Mouse (Mus musculus) hindbrain, embryonic 14.5 days (tissue): Measurements from ENCODE around the gene Trim65. TPM values are rescaled to one million over a fixed set of nuclear protein-coding genes. Genes with fewer than 3 reads are reported as not detected.

ENCODE experiments used
- ATAC-seq: fragments of 200-750 bp; cut with Nextera tagmentation; 2 replicates; pipeline ENCODE4 v1.8.0; 2017; ENCODE audit warnings: moderate number of reproducible peaks, mild to moderate bottlenecking, moderate TSS enrichment, moderate library complexity; ENCODE audit not compliant: low FRiP score
- DNase-seq: peaks from one replicate; pipeline ENCODE4 v3.0.0-alpha.2; 2015; ENCODE audit warnings: low spot score
- H3K27ac ChIP-seq: fragments of 300-500 bp; sonication (generic); 2 replicates; pipeline ENCODE4 v1.5.1; 2014; ENCODE audit warnings: mild to moderate bottlenecking, moderate library complexity
- H3K27me3 ChIP-seq: fragments of 300-500 bp; sonication (generic); 2 replicates; pipeline ENCODE4 v1.6.1; 2014; ENCODE audit warnings: mild to moderate bottlenecking, low read length, mixed read lengths; ENCODE audit not compliant: control insufficient read depth, insufficient read depth
- H3K36me3 ChIP-seq: fragments of 300-500 bp; sonication (generic); replicated peaks from 2 replicates; pipeline ENCODE4 v1.6.1; 2014; ENCODE audit not compliant: control insufficient read depth, insufficient read depth
- H3K4me1 ChIP-seq: fragments of 300-500 bp; sonication (generic); replicated peaks from 2 replicates; pipeline ENCODE4 v1.6.1; 2014; ENCODE audit warnings: antibody characterized with exemption, low read length, mixed read lengths; ENCODE audit not compliant: control insufficient read depth, insufficient read depth
- H3K4me2 ChIP-seq: fragments of 300-500 bp; sonication (generic); replicated peaks from 2 replicates; pipeline ENCODE4 v1.6.1; 2014; ENCODE audit warnings: mild to moderate bottlenecking, moderate library complexity
- H3K4me3 ChIP-seq: fragments of 300-500 bp; sonication (generic); replicated peaks from 2 replicates; pipeline ENCODE4 v1.5.1; 2014; ENCODE audit warnings: mild to moderate bottlenecking, low read length
- H3K9ac ChIP-seq: fragments of 300-500 bp; sonication (generic); 2 replicates; pipeline ENCODE4 v1.6.1; 2014
- H3K9me3 ChIP-seq: fragments of 300-500 bp; sonication (generic); 2 replicates; pipeline ENCODE4 v1.6.1; 2016; ENCODE audit warnings: low read length; ENCODE audit not compliant: control insufficient read depth
- WGBS: fragments of 180-500 bp; shearing (Covaris S2); extraction: QIAGEN DNeasy Blood & Tissue Kit; methylation state at CpG from one replicate; pipeline ENCODE4 v1.1.7; 2014; 5-methylcytosine and 5-hydroxymethylcytosine counted together
- polyA plus RNA-seq: library from polyadenylated mRNA; unstranded; fragments of >200 nt; fragmentation: Nextera tagmentation; extraction: Ambion mirVana; gene quantifications from 2 replicates; pipeline ENCODE4 v1.2.1, GENCODE M21; 2014

Trim65 gene
- polyA plus RNA-seq, 1 experiment from 2014 or later = 2.9 TPM

DNA sequence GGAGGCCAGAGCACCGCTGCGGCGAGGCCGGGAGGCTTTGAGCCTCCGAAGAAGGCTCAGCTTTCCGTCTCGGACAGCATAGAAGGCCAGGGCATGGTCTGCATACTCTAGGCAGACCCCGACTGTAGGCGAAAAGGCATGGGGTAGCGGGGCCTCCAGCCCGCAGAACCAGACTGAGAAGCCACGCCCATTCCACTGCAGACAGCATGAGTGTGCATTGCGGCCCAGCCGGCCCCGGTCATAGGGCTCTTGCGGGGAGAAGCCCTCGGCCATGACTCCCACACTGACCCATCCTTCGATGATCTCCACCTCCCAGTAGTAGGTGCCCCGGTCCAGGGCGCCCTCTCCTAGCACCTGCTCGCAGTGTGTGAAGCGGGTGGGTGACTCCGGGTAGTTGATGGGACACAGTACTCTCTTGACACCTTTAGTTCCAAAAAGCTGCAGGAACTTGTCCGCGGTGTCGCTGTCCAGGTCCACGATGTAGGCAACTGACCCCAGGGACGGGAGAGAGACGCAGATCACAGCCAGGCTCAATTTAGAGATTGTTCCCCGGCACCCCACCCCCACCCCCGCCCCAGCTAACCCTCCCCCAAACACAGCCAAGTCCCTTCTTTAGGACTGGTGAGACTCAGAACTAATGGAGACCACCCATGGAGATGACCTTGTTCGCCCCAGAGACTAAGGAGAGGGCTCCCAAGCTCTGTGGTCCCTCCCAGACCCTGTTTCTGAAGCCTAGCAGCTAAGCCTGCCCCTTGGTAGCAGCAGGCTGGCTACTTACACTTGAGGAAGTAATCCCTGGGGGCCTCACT is 24.6 kb downstream of the Trim65 start:
- peaks cover 60% of the 10 kb centered on the region for H3K27me3 ChIP-seq
- WGBS = 24% methylated on average over 32 of the region's 32 CpGs

DNA sequence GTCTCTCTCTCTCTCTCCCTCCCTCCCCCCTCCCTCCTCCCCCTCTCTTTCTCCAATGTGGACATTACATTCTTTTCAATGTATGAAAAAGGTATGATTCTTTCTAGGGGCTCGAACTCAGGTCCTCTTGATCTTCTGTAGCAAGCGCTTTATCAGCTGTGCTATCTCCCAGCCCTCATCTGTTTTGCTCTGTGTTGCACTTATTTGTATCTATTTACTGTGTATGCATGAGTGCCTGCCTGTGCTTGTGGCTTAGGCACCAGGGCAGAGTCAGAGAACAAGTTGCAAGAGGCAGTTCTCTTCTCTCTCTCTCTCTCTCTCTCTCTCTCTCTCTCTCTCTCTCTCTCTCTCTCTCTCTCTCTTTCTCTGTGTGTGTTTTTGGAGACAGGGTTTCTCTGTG is 25.9 kb downstream of the Trim65 start:
- H3K4me2 ChIP-seq = no peak overlapping the region
- no peak overlapping the region for H3K9ac ChIP-seq
- peaks cover 47% of the 10 kb centered on the region for H3K27me3 ChIP-seq
- H3K36me3 ChIP-seq = no peaks in the 10 kb centered on the region
- H3K4me1 ChIP-seq = peaks cover 37% of the 10 kb centered on the region
- no peak overlapping the region for H3K27ac ChIP-seq
- ATAC-seq (no peak), DNase-seq (no peak)
- H3K9me3 ChIP-seq = no peaks in the 10 kb centered on the region
- H3K4me3 ChIP-seq = no peak overlapping the region
- 94% methylated on average over 2 of the region's 2 CpGs for WGBS

More for the DNA sequence above, 24.6 kb downstream of the Trim65 start:
- H3K4me3 ChIP-seq = no peak overlapping the region
- H3K9me3 ChIP-seq = no peaks in the 10 kb centered on the region
- ATAC-seq = no peak
- no peak overlapping the region for H3K27ac ChIP-seq
- 0 out of 2 replicates have a peak overlapping the region, but pooled peaks have one; percentile 7 for H3K4me2 ChIP-seq
- no peak overlapping the region for H3K9ac ChIP-seq
- no peak for DNase-seq
- no peaks in the 10 kb centered on the region for H3K36me3 ChIP-seq
- peaks cover 39% of the 10 kb centered on the region for H3K4me1 ChIP-seq

DNA sequence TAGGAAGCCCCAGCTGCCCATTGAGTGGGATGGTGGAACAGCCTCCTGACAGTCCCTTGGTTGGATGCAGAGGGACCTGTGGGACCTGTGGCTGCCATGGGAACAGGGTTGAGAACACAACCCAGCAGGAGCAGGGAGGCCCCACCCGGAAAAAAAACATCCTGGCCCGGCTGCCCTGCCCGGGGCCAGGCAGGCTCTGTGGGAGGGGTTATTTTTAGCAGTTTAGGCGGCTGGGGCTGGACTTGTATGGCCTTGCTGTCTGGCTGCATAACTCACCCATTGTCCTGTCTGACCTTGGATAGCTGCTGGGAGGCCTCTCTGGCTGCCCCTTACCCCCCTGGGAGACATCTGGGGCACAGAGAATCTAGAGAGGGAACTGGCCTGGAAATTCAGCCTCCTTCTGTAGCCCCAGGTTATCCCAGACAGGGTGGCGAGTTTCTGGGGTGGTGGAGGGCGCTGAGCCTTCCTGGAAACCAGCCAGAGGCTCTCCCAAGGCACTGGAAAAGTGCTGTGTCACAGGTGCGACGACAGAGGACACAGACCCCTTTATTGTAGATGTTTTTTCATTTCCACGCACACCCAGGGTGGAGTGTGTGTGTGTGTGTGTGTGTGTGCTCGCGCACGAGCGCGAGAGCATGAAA is 26.8 kb downstream of the Trim65 start:
- no peak overlapping the region for H3K4me3 ChIP-seq
- no peaks in the 10 kb centered on the region for H3K36me3 ChIP-seq
- no peak for ATAC-seq
- DNase-seq = peak; percentile 24
- H3K27me3 ChIP-seq = peaks cover 38% of the 10 kb centered on the region
- WGBS = 37% methylated on average over 14 of the region's 14 CpGs
- peak overlapping the region; percentile 16; the same call in 1 of the 2 replicates for H3K9ac ChIP-seq
- H3K9me3 ChIP-seq = no peaks in the 10 kb centered on the region
- no peak overlapping the region for H3K27ac ChIP-seq
- H3K4me1 ChIP-seq = peaks cover 30% of the 10 kb centered on the region
- H3K4me2 ChIP-seq = no peak overlapping the region

DNA sequence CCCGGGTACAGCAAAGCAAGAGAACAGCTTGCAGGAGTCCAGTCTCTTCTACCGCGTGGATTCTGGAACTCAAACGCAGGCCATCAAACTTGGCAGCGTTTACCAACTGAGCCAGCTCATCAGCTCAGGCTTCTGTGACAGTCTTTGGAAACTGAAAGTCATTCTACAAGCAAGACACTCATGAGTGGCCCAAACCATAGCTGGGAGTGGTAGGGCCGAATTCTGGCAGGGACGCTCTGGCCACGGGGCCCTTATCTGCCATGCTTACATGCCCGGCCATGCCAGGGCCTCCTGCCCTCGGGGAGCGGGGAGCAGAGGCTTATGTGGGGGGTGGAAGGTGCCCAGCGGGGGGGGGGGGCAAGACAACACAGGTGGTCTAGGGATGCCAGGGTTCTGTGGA is 27.4 kb downstream of the Trim65 start:
- no peaks in the 10 kb centered on the region for H3K9me3 ChIP-seq
- no peak overlapping the region for H3K9ac ChIP-seq
- no peak overlapping the region for H3K4me3 ChIP-seq
- H3K27me3 ChIP-seq = peaks cover 32% of the 10 kb centered on the region
- H3K4me2 ChIP-seq = no peak overlapping the region
- H3K4me1 ChIP-seq = peaks cover 27% of the 10 kb centered on the region
- no peak for ATAC-seq
- H3K27ac ChIP-seq = 0 out of 2 replicates have a peak overlapping the region, but pooled peaks have one; percentile 3
- no peak for DNase-seq
- H3K36me3 ChIP-seq = no peaks in the 10 kb centered on the region
- 81% methylated on average over 12 of the region's 12 CpGs for WGBS

DNA sequence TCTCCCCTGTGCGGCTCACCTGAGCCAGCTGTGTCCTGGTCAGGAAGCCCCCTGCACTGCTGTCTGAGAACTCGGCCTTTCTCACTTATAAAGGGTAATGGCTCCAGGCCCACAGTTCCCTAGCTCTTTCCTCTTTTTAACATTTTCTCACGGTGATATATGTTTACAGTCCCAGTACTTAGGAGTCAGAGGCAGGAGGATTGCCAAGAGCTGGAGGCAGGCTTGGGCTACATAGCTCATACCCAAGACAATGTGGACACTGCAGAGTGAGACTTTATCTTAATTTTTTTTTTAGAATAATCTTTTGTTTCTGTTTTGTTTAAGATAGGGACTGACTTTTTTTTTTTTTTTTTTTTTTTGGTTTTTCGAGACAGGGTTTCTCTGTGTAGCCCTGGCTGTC is 28.5 kb downstream of the Trim65 start:
- DNase-seq (no peak), ATAC-seq (no peak)
- 45% methylated on average over 3 of the region's 4 CpGs for WGBS
- no peak overlapping the region for H3K4me2 ChIP-seq
- H3K4me1 ChIP-seq = peaks cover 24% of the 10 kb centered on the region
- no peak overlapping the region for H3K9ac ChIP-seq
- H3K4me3 ChIP-seq = no peak overlapping the region
- H3K9me3 ChIP-seq = no peaks in the 10 kb centered on the region
- H3K27ac ChIP-seq = peak overlapping the region; percentile 76
- H3K36me3 ChIP-seq = no peaks in the 10 kb centered on the region
- H3K27me3 ChIP-seq = peaks cover 21% of the 10 kb centered on the region

DNA sequence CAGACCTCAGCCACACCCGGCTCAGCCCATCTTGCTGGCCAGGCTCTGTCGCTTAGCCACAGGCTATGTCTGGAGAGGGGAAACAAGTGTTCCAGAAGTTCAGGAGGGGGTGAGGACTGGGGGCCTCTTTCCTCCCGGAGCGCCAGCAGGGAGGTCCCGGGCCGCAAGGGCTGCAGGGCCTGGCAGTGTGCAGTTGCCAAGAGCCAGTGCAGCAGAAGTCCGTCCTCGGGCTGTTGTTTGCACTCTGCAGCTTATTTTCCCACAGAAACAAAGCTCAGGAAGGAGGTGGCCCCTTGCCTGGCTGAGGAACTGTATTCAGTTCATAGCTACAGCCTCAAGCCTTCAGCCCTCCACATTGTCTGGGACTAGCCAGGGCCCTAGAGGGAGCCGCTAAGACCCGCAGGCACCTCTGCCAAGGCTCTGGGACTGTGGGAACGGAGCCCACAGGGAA is 29.0 kb downstream of the Trim65 start:
- peak; percentile 78 for ATAC-seq
- H3K27me3 ChIP-seq = peaks cover 16% of the 10 kb centered on the region
- H3K36me3 ChIP-seq = no peaks in the 10 kb centered on the region
- peak; percentile 57 for DNase-seq
- no peak overlapping the region for H3K9ac ChIP-seq
- H3K4me1 ChIP-seq = peaks cover 19% of the 10 kb centered on the region
- peak overlapping the region; percentile 76 for H3K27ac ChIP-seq
- no peaks in the 10 kb centered on the region for H3K9me3 ChIP-seq
- H3K4me2 ChIP-seq = no peak overlapping the region
- no peak overlapping the region for H3K4me3 ChIP-seq
- 32% methylated on average over 11 of the region's 11 CpGs for WGBS

DNA sequence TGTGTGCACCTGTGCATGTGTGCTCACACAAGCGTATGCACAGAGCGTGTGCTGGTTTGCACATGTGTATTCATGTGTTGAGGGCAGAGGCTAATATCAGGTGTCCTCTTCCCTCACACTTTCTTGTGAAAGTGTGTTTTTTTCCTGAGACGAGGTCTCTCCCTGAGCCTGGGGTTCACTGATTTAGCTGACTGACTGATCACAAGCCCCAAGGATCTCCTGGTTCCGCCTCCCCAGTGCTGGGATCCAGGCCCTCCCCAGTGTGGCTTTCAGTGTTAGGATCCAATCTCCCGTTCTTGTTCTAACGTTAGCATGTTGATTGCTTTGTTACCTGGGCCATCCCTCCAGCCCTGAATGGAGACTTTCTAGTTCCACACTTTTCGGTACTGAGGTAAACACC is 30.1 kb downstream of the Trim65 start:
- Histone ChIP-seq H3K4me1 (peaks cover 13% of the 10 kb centered on the region), H3K9me3 (no peaks in the 10 kb centered on the region), H3K36me3 (no peaks in the 10 kb centered on the region), H3K4me3 (no peak overlapping the region), H3K4me2 (no peak overlapping the region), H3K27ac (peak overlapping the region; percentile 76; the same call in 1 of the 2 replicates), H3K27me3 (peaks cover 5% of the 10 kb centered on the region; the same call in 1 of the 2 replicates), H3K9ac (no peak overlapping the region)
- 84% methylated on average over 7 of the region's 7 CpGs for WGBS
- ATAC-seq = no peak
- DNase-seq = no peak

DNA sequence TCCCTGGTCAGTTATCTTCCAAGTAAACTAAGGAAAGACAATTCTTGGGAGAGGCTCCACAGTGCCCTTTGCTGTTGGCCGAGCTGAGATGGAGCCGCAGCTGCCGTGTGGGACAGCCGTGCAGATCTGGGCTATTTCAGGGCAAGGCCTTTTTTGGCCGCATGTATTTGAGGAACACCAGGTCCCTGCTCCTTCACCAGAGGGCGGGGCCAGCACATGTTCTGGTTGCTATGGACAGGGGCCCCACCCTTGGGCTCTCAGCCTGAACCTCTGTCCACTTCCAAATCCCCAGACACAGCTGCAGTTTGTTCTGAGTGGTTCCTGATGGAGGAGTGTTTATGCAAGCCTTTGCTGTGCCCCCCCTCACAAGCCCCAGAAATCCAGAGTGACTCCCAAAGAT is 30.5 kb downstream of the Trim65 start:
- ATAC-seq = no peak

DNA sequence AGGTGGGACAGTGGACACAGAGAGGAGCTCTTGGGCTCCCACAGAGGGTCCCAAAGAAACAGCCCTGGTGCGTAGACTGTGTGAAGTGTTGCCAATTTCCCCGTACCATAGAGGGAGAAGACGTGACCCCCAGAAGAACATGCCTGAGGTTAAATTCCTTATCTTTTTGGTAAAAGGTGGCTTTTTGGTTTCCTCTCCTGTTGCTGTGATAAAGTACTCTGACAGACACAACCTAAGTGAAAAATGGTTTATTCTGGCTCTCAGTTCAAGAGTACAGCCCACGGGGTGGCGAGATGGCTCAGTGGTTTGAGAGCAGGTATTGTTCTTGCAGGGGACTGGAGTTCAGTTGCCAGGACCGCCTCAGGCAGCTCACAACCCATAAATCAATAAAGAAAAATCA is 31.5 kb downstream of the Trim65 start:
- no peak overlapping the region for H3K4me3 ChIP-seq
- H3K9ac ChIP-seq = no peak overlapping the region
- peaks cover 10% of the 10 kb centered on the region for H3K4me1 ChIP-seq
- no peak for ATAC-seq
- H3K36me3 ChIP-seq = no peaks in the 10 kb centered on the region
- no peak overlapping the region for H3K27ac ChIP-seq
- DNase-seq = no peak
- no peaks in the 10 kb centered on the region for H3K27me3 ChIP-seq
- WGBS = 82% methylated on average over 6 of the region's 6 CpGs
- no peak overlapping the region for H3K4me2 ChIP-seq
- H3K9me3 ChIP-seq = no peaks in the 10 kb centered on the region

More for the DNA sequence above, 30.5 kb downstream of the Trim65 start:
- Histone ChIP-seq H3K27me3 (peaks cover under 1% of the 10 kb centered on the region; the same call in 1 of the 2 replicates), H3K9me3 (no peaks in the 10 kb centered on the region), H3K4me1 (peaks cover 12% of the 10 kb centered on the region), H3K36me3 (no peaks in the 10 kb centered on the region), H3K4me2 (no peak overlapping the region), H3K4me3 (no peak overlapping the region), H3K27ac (no peak overlapping the region), H3K9ac (no peak overlapping the region)
- 87% methylated on average over 6 of the region's 6 CpGs for WGBS
- no peak for DNase-seq
